8 mouse cellular contexts compared by ENCODE assay signal in the genomic region with DNA sequence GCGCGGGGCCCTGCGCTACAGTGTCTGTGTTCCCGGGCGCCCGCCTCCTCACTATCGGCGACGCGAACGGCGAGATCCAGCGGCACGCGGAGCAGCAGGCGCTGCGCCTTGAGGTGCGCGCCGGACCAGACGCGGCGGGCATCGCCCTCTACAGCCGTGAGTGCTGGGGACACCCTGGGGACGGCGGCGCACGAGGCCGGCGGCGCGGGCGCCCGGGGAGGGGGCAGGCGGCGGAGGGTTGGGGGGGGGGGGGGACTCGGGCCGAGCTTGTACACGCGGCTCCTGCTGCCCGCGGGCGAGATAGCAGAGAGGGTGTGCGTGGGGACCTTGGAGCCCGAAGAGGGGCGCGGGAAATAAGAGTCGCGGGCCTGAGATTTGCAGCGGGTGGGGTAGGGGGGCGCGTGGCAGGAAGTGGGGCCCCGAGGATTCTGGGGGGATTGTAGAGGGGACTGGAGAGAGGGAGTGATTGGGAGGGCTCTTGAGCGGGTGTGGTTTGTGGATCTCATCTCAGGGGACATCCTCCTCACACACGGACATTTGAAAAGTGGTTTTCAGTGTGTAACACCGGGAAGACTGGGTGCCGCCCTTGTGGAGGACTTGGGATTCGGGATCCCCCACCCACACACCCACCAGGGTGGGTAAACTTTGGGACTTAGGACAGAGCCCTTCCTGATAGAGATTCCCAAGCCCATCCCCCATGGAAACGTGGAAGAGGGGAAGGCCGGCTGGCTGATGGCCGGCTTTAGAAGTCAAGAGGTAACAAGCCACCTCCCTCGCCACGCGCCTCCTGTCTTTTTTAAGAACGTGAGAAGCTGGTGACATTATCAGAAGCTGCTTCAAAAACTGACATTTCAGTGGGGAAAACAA. TPM values are rescaled to one million over a fixed set of nuclear protein-coding genes. Genes with fewer than 3 reads are reported as not detected.
DNase-seq lines count a peak whose midpoint lies in the region; ATAC-seq and TF ChIP-seq lines count a peak whose summit lies in the region.

No protein-coding gene starts in this region.

- TF ChIP-seq CTCF in intestine, postnatal 0 days (IDR thresholded peaks at IDR 0.05; ENCODE audit: low read depth): peak; percentile 39
- TF ChIP-seq CTCF in midbrain, postnatal 0 days (IDR thresholded peaks at IDR 0.05): peak; percentile 2
- TF ChIP-seq CTCF in stomach, postnatal 0 days (IDR thresholded peaks at IDR 0.05; ENCODE audit: low read depth): peak; percentile 46

- ATAC-seq in intestine, postnatal 0 days: peak; percentile 20
- no peak; the same call in 1 of the 2 replicates for ATAC-seq in limb, embryonic 14.5 days (ENCODE audit: low FRiP score, low read depth)
- peak; percentile 19 for ATAC-seq in midbrain, postnatal 0 days (ENCODE audit: low FRiP score)
- ATAC-seq in stomach, postnatal 0 days (ENCODE audit: low FRiP score, low TSS enrichment): peak; percentile 36

- no peaks in the 10 kb centered on the region for H3K27me3 ChIP-seq in intestine, postnatal 0 days (replicated peaks; ENCODE audit: control insufficient read depth, insufficient read depth, low read length)
- H3K27me3 ChIP-seq in limb, embryonic 14.5 days (ENCODE audit: control insufficient read depth, insufficient read depth, low read length): no peaks in the 10 kb centered on the region
- no peaks in the 10 kb centered on the region for H3K27me3 ChIP-seq in midbrain, postnatal 0 days (ENCODE audit: insufficient read depth, low read length)
- no peaks in the 10 kb centered on the region for H3K27me3 ChIP-seq in stomach, postnatal 0 days (ENCODE audit: control insufficient read depth, insufficient read depth, low read length)

- WGBS in intestine, postnatal 0 days: under 1% methylated on average over 61 of the region's 66 CpGs
- whole genome bisulfite sequencing in limb, embryonic 14.5 days: 1% methylated on average over 23 of the region's 66 CpGs
- under 1% methylated on average over 30 of the region's 66 CpGs for WGBS in midbrain, postnatal 0 days
- WGBS in stomach, postnatal 0 days: under 1% methylated on average over 44 of the region's 66 CpGs

- peak overlapping the region; percentile 86 for H3K9ac ChIP-seq in intestine, postnatal 0 days (ENCODE audit: low read depth, low read length)
- H3K9ac ChIP-seq in limb, embryonic 14.5 days (ENCODE audit: low read depth, low read length, severe bottlenecking): peak overlapping the region; percentile 99
- peak overlapping the region; percentile 95 for H3K9ac ChIP-seq in midbrain, postnatal 0 days (replicated peaks; ENCODE audit: low read length, poor library complexity, severe bottlenecking)
- H3K9ac ChIP-seq in stomach, postnatal 0 days (ENCODE audit: low read length): peak overlapping the region; percentile 95

- H3K9me3 ChIP-seq in intestine, postnatal 0 days (ENCODE audit: control insufficient read depth): no peaks in the 10 kb centered on the region
- no peaks in the 10 kb centered on the region for H3K9me3 ChIP-seq in limb, embryonic 14.5 days (ENCODE audit: control insufficient read depth, low read length)
- no peaks in the 10 kb centered on the region for H3K9me3 ChIP-seq in midbrain, postnatal 0 days (ENCODE audit: low read length)
- H3K9me3 ChIP-seq in stomach, postnatal 0 days (ENCODE audit: control insufficient read depth, low read length): no peaks in the 10 kb centered on the region

- H3K4me1 ChIP-seq in intestine, postnatal 0 days (replicated peaks; ENCODE audit: control insufficient read depth, insufficient read depth, low read length): no peaks in the 10 kb centered on the region; the same call in 1 of the 2 replicates
- peaks cover 21% of the 10 kb centered on the region for H3K4me1 ChIP-seq in limb, embryonic 14.5 days (ENCODE audit: control insufficient read depth, insufficient read depth, low read length)
- peaks cover 6% of the 10 kb centered on the region for H3K4me1 ChIP-seq in midbrain, postnatal 0 days (ENCODE audit: insufficient read depth, low read length)
- H3K4me1 ChIP-seq in stomach, postnatal 0 days (replicated peaks; ENCODE audit: control insufficient read depth, insufficient read depth): peaks cover 3% of the 10 kb centered on the region; the same call in 1 of the 2 replicates

- TF ChIP-seq EP300 in stomach, postnatal 0 days (optimal IDR thresholded peaks at IDR 0.05): no peak

- H3K27ac ChIP-seq in intestine, postnatal 0 days (ENCODE audit: low read depth, low read length): peak overlapping the region; percentile 97
- peak overlapping the region; percentile 99 for H3K27ac ChIP-seq in limb, embryonic 14.5 days (replicated peaks; ENCODE audit: low read depth, low read length)
- peak overlapping the region; percentile 96 for H3K27ac ChIP-seq in midbrain, postnatal 0 days (ENCODE audit: low read depth, low read length)
- H3K27ac ChIP-seq in stomach, postnatal 0 days (replicated peaks): peak overlapping the region; percentile 98

- DNase-seq in urinary bladder, postnatal 14 days (ENCODE audit: low spot score): peak; percentile 47
- no peak for DNase-seq in urinary bladder, adult 2 months (ENCODE audit: low spot score)
- peak; percentile 79 for DNase-seq in embryo, embryonic 11 days
- DNase-seq in gastrocnemius, postnatal 4 days (ENCODE audit: low spot score in 2 of 2): peak; percentile 29 to 45
- peak; percentile 63 for DNase-seq in limb, embryonic 14.5 days (ENCODE audit: low spot score)
- peak; percentile 62 for DNase-seq in midbrain, postnatal 0 days (ENCODE audit: low spot score)
- peak; percentile 76 for DNase-seq in stomach, postnatal 0 days (ENCODE audit: low spot score)

- peak overlapping the region; percentile 72 for H3K4me3 ChIP-seq in intestine, postnatal 0 days (ENCODE audit: low read depth, low read length)
- peak overlapping the region; percentile 88 for H3K4me3 ChIP-seq in limb, embryonic 14.5 days (replicated peaks; ENCODE audit: low read length)
- H3K4me3 ChIP-seq in midbrain, postnatal 0 days (ENCODE audit: low read depth, low read length): peak overlapping the region; percentile 79
- H3K4me3 ChIP-seq in stomach, postnatal 0 days (ENCODE audit: low read depth, low read length): peak overlapping the region; percentile 77

- peak overlapping the region; percentile 75 for H3K4me2 ChIP-seq in intestine, postnatal 0 days (replicated peaks; ENCODE audit: low read depth)
- H3K4me2 ChIP-seq in limb, embryonic 14.5 days (replicated peaks; ENCODE audit: low read depth, low read length, severe bottlenecking): peak overlapping the region; percentile 69
- H3K4me2 ChIP-seq in midbrain, postnatal 0 days (ENCODE audit: low read depth, low read length, poor library complexity, severe bottlenecking): peak overlapping the region; percentile 71
- H3K4me2 ChIP-seq in stomach, postnatal 0 days (replicated peaks; ENCODE audit: low read depth): peak overlapping the region; percentile 83

- no peak for TF ChIP-seq POLR2A in limb, embryonic 14.5 days (IDR thresholded peaks at IDR 0.05; ENCODE audit: borderline replicate concordance, extremely low read depth, insufficient read depth, insufficient read length)

- H3K36me3 ChIP-seq in intestine, postnatal 0 days (ENCODE audit: control insufficient read depth, insufficient read depth): peaks cover 6% of the 10 kb centered on the region; the same call in 1 of the 2 replicates
- peaks cover 20% of the 10 kb centered on the region for H3K36me3 ChIP-seq in limb, embryonic 14.5 days (ENCODE audit: control insufficient read depth, insufficient read depth, low read length)
- peaks cover 3% of the 10 kb centered on the region; the same call in 1 of the 2 replicates for H3K36me3 ChIP-seq in midbrain, postnatal 0 days (ENCODE audit: insufficient read depth, low read length)
- no peaks in the 10 kb centered on the region for H3K36me3 ChIP-seq in stomach, postnatal 0 days (ENCODE audit: control insufficient read depth, insufficient read depth, low read length)

RNA-seq across cellular contexts. Expression of gene Carm1, which starts 0.6 kb away (rescaled TPM):
- polyA plus RNA-seq in urinary bladder, adult 2 months (2012; rRNA removed): 36.1 and 50.3 TPM in 2 replicates
- 10 to 100 TPM; 81.9 to 91.2 TPM for total RNA-seq in gastrocnemius, postnatal 4 days (2021)
- 10.0 and 11.9 TPM in 2 replicates for polyA plus RNA-seq in intestine, postnatal 0 days (2015; fragmentation: Nextera tagmentation; extraction: Ambion mirVana)
- polyA plus RNA-seq in limb, embryonic 14.5 days (2012; rRNA removed): 171 and 242 TPM in 2 replicates
- polyA plus RNA-seq in limb, embryonic 14.5 days (2014; fragmentation: Nextera tagmentation; extraction: Ambion mirVana): 71.5 and 80.3 TPM in 2 replicates
- 85.3 and 97.4 TPM in 2 replicates for total RNA-seq in midbrain, postnatal 0 days (2014; rRNA removed)
- polyA plus RNA-seq in midbrain, postnatal 0 days (2015; fragmentation: Nextera tagmentation; extraction: Ambion mirVana): 23.0 and 27.3 TPM in 2 replicates
- 12.0 and 15.5 TPM in 2 replicates for polyA plus RNA-seq in stomach, postnatal 0 days (2015; fragmentation: Nextera tagmentation; extraction: Ambion mirVana)

RNA-seq across cellular contexts. Expression of gene AB124611, which starts 21.3 kb away (rescaled TPM):
- 5.5 and 5.7 TPM in 2 replicates for polyA plus RNA-seq in urinary bladder, adult 2 months (2012; rRNA removed)
- 1 to 10 TPM; 1.9 to 2.0 TPM for total RNA-seq in gastrocnemius, postnatal 4 days (2021)
- 0.43 and 1.1 TPM in 2 replicates for polyA plus RNA-seq in intestine, postnatal 0 days (2015; fragmentation: Nextera tagmentation; extraction: Ambion mirVana)
- 2.3 and 2.5 TPM in 2 replicates for polyA plus RNA-seq in limb, embryonic 14.5 days (2012; rRNA removed)
- polyA plus RNA-seq in limb, embryonic 14.5 days (2014; fragmentation: Nextera tagmentation; extraction: Ambion mirVana): 2.9 and 3.3 TPM in 2 replicates
- total RNA-seq in midbrain, postnatal 0 days (2014; rRNA removed): 1.4 and 1.7 TPM in 2 replicates
- 0.68 and 0.98 TPM in 2 replicates for polyA plus RNA-seq in midbrain, postnatal 0 days (2015; fragmentation: Nextera tagmentation; extraction: Ambion mirVana)
- polyA plus RNA-seq in stomach, postnatal 0 days (2015; fragmentation: Nextera tagmentation; extraction: Ambion mirVana): 1.8 and 2.0 TPM in 2 replicates

RNA-seq across cellular contexts. Expression of gene Tmed1, which starts 37.3 kb away (rescaled TPM):
- 32.2 and 36.4 TPM in 2 replicates for polyA plus RNA-seq in urinary bladder, adult 2 months (2012; rRNA removed)
- 10 to 100 TPM; 38.3 to 40.6 TPM for total RNA-seq in gastrocnemius, postnatal 4 days (2021)
- polyA plus RNA-seq in intestine, postnatal 0 days (2015; fragmentation: Nextera tagmentation; extraction: Ambion mirVana): 31.1 and 31.4 TPM in 2 replicates
- 96.0 and 101 TPM in 2 replicates for polyA plus RNA-seq in limb, embryonic 14.5 days (2012; rRNA removed)
- polyA plus RNA-seq in limb, embryonic 14.5 days (2014; fragmentation: Nextera tagmentation; extraction: Ambion mirVana): 116 and 119 TPM in 2 replicates
- 42.5 and 46.0 TPM in 2 replicates for total RNA-seq in midbrain, postnatal 0 days (2014; rRNA removed)
- polyA plus RNA-seq in midbrain, postnatal 0 days (2015; fragmentation: Nextera tagmentation; extraction: Ambion mirVana): 51.1 and 64.7 TPM in 2 replicates
- 40.7 and 41.0 TPM in 2 replicates for polyA plus RNA-seq in stomach, postnatal 0 days (2015; fragmentation: Nextera tagmentation; extraction: Ambion mirVana)

RNA-seq across cellular contexts. Expression of gene Timm29, which starts 45.2 kb away (rescaled TPM):
- polyA plus RNA-seq in urinary bladder, adult 2 months (2012; rRNA removed): 30.5 and 32.5 TPM in 2 replicates
- total RNA-seq in gastrocnemius, postnatal 4 days (2021): 10 to 100 TPM; 46.6 to 51.3 TPM
- polyA plus RNA-seq in intestine, postnatal 0 days (2015; fragmentation: Nextera tagmentation; extraction: Ambion mirVana): 15.1 and 15.9 TPM in 2 replicates
- 35.5 and 40.8 TPM in 2 replicates for polyA plus RNA-seq in limb, embryonic 14.5 days (2012; rRNA removed)
- 39.8 and 43.0 TPM in 2 replicates for polyA plus RNA-seq in limb, embryonic 14.5 days (2014; fragmentation: Nextera tagmentation; extraction: Ambion mirVana)
- 74.6 and 85.9 TPM in 2 replicates for total RNA-seq in midbrain, postnatal 0 days (2014; rRNA removed)
- 61.8 and 62.1 TPM in 2 replicates for polyA plus RNA-seq in midbrain, postnatal 0 days (2015; fragmentation: Nextera tagmentation; extraction: Ambion mirVana)
- 16.5 and 18.2 TPM in 2 replicates for polyA plus RNA-seq in stomach, postnatal 0 days (2015; fragmentation: Nextera tagmentation; extraction: Ambion mirVana)

RNA-seq across cellular contexts. Expression of gene Yipf2, which starts 45.3 kb away (rescaled TPM):
- 29.9 and 33.8 TPM in 2 replicates for polyA plus RNA-seq in urinary bladder, adult 2 months (2012; rRNA removed)
- total RNA-seq in gastrocnemius, postnatal 4 days (2021): 1 to 10 TPM; 5.3 to 6.1 TPM
- polyA plus RNA-seq in intestine, postnatal 0 days (2015; fragmentation: Nextera tagmentation; extraction: Ambion mirVana): 19.2 and 20.1 TPM in 2 replicates
- 19.6 and 24.0 TPM in 2 replicates for polyA plus RNA-seq in limb, embryonic 14.5 days (2012; rRNA removed)
- 18.1 and 23.6 TPM in 2 replicates for polyA plus RNA-seq in limb, embryonic 14.5 days (2014; fragmentation: Nextera tagmentation; extraction: Ambion mirVana)
- 19.1 and 21.7 TPM in 2 replicates for total RNA-seq in midbrain, postnatal 0 days (2014; rRNA removed)
- polyA plus RNA-seq in midbrain, postnatal 0 days (2015; fragmentation: Nextera tagmentation; extraction: Ambion mirVana): 17.0 and 19.5 TPM in 2 replicates
- 22.5 and 25.5 TPM in 2 replicates for polyA plus RNA-seq in stomach, postnatal 0 days (2015; fragmentation: Nextera tagmentation; extraction: Ambion mirVana)
